Mouse (Mus musculus) neural tube, embryonic 10.5 days (tissue): ENCODE results near the gene Arhgef1.
A peak's percentile ranks its signal among the peaks of the same experiment; 100 is the strongest.

Experiments used
- DNase-seq: peaks from one replicate; pipeline ENCODE4 v3.0.0-alpha.2; 2017; ENCODE audit warnings: low spot score; ENCODE audit errors: extremely low spot score

Gene Arhgef1

GRCm38 (mm10) chr7:24944257-24944950 is 41.7 kb downstream of the Arhgef1 start, which contains the start of gene Gm4881:
TSS of gene Gm4881 (minus strand) at chr7:24944494.
- no peak for DNase-seq

- no peak for DNase-seq
These were observed 44.8 kb downstream of the Arhgef1 start for GRCm38 (mm10) chr7:24947316-24948048.

DNA sequence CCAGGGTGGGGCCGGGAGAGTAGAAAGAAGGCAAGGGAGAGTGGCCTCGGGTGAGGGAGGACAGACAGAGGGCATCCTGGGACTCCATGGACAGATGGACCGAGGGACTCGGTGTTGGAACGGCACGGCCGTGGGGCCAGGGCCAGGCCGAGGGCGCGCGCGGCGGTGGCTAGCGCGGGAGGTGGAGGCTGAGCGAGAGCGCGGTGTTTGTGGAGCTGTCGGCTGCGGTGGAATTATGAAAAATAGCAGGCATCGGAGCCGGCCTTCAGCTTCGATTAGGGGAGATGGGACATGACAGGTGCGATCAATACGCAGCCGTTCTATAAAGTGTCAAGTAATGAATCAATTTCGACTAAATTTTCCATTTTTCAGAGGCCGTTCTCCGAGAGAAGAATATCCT is 46.1 kb downstream of the Arhgef1 start:
- no peak for DNase-seq

GRCm38 (mm10) chr7:24949958-24950623 is 47.4 kb downstream of the Arhgef1 start:
- peak; percentile 89 for DNase-seq

DNA sequence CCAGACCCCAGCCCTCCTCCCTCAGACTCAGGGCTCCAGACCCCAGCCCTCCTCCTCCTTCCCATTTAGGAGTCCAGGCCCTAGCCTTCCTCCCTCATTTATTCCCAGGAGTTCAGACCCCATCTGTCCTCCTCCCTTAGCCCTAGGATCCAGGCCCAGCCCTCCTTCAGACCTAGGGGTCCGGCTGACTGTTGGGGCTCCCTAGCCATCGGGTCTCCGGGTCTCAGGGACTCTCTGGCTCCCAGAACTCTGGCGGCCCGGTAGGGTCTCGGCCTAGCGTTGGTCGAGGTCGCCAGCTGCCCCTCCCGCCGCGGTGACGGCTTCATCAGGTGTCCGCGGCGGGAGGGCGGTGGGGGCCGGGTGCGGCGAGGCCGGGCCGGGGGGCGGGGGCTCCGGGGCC is 51.3 kb downstream of the Arhgef1 start:
- DNase-seq, result no peak

GRCm38 (mm10) chr7:24954450-24954849 is 51.7 kb downstream of the Arhgef1 start:
- DNase-seq, result no peak

DNA sequence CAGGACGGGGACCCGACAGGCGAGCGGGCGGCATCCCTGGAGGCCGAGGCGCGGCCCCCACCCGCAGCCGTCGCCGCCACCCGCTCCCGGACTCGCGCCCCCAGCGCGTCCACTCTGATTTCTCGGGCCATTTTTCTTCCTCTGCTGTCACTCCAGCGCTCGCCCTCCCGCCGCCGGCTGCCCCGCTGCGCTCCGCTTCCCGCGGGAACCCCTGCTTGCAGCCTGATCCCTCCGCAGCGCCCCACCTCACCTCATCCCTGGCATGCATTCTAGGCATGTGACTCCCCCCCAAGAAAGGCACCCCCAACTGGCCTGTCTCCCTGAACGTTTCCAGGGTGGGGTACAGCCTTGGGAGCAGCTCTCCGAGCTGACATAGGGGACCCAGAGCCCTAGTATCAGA is 52.5 kb downstream of the Arhgef1 start:
- DNase-seq, result peak; percentile 36

DNA sequence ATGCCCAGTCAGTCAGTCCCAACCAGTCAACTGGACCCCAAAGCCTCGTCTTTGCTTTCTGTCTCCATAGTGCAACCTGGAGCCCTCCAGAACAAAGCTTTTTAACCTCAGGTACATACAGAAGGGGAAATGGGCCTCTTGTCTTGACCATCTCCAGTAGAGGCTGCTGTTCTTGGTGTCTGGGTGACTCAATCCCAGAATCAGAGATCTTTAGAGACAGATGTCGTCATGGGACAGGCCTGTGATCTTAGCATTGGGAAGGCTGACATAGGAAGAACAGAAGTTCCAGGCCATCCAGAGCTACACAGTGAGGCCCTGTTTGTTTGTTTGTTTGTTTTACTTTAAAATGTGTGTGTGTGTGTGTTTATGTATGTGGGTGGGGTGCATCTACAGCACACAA is 61.6 kb downstream of the Arhgef1 start:
- no peak for DNase-seq

DNA sequence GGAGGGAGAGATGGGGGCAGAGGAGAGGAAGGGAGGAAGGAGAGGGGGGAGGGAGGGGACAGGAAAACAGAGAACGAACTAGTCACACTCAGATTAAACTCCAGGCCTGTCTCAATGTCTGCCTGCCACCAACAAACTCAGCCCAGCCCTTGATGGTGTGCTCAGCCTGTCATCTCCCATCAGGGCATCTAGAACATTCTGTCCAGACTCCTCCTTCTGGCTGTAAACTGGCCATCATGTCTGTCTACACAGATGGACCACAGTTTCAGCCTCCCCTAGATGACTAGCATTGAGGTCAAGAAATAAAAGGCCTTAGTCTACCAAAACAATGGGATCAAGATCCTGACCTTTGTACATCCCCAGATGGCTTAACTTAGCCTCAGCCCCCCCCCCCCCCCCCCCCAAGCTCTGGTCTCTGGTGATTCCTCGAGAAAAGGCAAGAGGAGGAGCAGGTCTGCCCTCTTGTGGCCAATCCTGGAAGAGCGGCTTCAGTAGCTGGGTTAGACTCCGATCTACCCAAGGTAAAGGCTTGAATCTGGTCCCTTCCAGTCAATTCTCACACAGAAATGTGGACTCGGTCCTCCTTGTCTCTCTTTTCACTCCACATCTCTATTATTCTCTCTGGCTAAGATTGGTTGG is 62.3 kb downstream of the Arhgef1 start:
- DNase-seq, result peak; percentile 91

GRCm38 (mm10) chr7:24967966-24968365 is 65.3 kb downstream of the Arhgef1 start:
- DNase-seq, result no peak

DNA sequence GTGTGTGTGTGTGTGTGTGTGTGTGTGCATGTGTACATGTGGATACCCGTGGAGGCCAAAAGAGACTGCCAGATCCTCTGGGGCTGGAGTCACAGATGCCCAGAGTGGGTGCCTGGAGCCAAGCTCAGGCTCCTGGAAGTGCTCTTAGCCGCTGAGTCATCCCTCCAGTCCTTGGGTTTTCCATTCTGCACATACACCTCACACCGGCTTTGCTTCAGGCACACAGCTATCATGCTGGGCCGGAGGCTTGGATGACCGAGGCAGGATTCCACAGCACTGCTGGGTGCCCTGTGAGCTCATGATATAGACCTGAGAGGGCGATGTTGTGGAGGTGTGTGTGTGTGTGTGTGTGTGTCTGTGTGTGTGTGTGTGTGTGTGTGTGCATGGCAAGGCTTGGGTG is 65.8 kb downstream of the Arhgef1 start:
- no peak for DNase-seq

GRCm38 (mm10) chr7:24969805-24970204 is 67.1 kb downstream of the Arhgef1 start:
- no peak for DNase-seq

DNA sequence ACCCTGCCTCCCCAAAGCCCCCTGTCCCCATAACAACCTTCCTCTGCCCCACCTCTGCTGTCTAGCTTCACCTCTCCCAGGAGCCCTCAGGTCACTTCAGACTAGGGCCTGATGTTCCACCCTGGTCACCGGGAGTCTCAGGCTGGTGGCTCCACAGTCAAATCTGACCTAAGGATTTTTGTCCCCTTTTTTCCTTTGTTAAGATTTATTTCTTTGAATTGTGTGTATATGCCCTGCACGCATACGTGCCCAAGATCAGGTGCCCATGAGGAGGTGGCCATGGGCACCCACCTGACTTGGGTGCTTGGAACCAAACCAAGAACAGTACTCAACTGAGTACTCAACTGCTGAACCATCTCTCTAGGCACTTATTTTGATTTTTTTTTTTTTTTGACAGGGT is 67.6 kb downstream of the Arhgef1 start:
- no peak for DNase-seq

- peak; percentile 62 for DNase-seq
These were observed 68.7 kb downstream of the Arhgef1 start for GRCm38 (mm10) chr7:24971261-24971971.

- peak; percentile 85 for DNase-seq
These were observed 69.5 kb downstream of the Arhgef1 start, which contains the start of gene Rabac1 for GRCm38 (mm10) chr7:24971972-24972893. TSS of gene Rabac1 (minus strand) at chr7:24972754.

DNA sequence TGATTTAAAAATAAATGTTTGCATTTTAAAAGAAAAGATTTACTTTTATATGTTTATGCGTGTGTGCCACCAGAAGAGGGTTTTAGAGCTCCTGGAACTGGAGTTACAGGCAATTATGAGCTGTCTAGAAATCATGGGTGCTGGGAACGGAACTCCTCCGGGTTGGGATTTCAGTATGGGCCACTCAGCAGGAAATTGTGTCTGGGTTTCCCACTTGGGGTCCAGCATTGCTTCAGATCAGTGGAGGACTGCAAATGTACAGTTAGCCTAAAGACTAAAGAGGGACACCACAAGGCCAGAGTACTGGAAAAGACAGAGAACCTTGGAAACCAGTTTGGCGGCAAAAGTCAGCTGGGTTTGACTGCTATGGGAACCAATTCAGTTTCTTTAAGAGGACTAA is 70.5 kb downstream of the Arhgef1 start:
- no peak for DNase-seq

- DNase-seq, result no peak
These were observed 71.2 kb downstream of the Arhgef1 start for GRCm38 (mm10) chr7:24973902-24974301.

GRCm38 (mm10) chr7:24974893-24975595 is 72.3 kb downstream of the Arhgef1 start:
- peak; percentile 30 for DNase-seq
